Mouse (Mus musculus) urinary bladder, adult 2 months (tissue): Measurements from ENCODE around the gene Gm10837. TPM values are rescaled to one million over a fixed set of nuclear protein-coding genes. Genes with fewer than 3 reads are reported as not detected.

Experiments
- DNase-seq: peaks from one replicate; pipeline ENCODE4 v3.0.0; 2022; ENCODE audit warnings: low spot score
- polyA plus RNA-seq: library from polyadenylated mRNA; depleted of rRNA; stranded (reverse); fragments of >200 nt; gene quantifications from 2 replicates; pipeline ENCODE4 v1.2.3, GENCODE M21; 2012; rRNA removed

Gene Gm10837
- polyA plus RNA-seq, 1 experiment = not detected

GRCm38 (mm10) chr14:122534017-122534924 is 43.9 kb downstream of the Gm10837 start, which contains the start of gene Pcca:
Gene Pcca (plus strand): TSS chr14:122534324.
- DNase-seq = peak; percentile 92

DNA sequence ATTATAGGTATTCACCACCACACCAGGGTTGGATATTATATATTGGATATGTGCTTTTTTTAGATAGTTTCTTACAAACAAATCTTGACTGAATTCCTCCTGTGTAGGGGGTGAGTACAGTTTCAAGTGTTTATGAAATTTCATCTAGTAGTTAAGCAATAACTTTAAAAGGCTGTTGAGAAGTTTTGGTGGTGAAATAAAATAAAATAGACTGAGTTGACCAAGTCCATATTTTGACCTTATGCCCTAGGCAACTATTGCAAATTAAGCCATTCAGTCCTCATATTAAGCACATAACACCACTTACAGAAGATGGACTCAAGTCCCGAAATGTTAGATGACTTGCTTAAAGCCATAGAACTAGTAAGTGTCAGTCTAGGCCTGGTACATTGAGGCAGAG is 45.6 kb downstream of the Gm10837 start:
- no peak for DNase-seq

Other genes with a start within 250 kb of the Gm10837 start
- not detected in 2 replicates for gene Gm5089, start 39.5 kb upstream of the Gm10837 start, polyA plus RNA-seq
- gene Zic5, start 24.9 kb upstream of the Gm10837 start, polyA plus RNA-seq = not detected in 2 replicates
- gene Zic2, start 15.2 kb upstream of the Gm10837 start, polyA plus RNA-seq = 0.07 TPM in 1 of 2 replicates, not detected in the other
- gene Pcca, start 43.7 kb downstream of the Gm10837 start, polyA plus RNA-seq = 27.3 and 28.3 TPM in 2 replicates